Mouse (Mus musculus) neural tube, embryonic 14.5 days (tissue): ENCODE data around the gene Fam169b. TPM values are rescaled to one million over a fixed set of nuclear protein-coding genes. Genes with fewer than 3 reads are reported as not detected.

Experiments used
- ATAC-seq: fragments of 200-750 bp; cut with Nextera tagmentation; 2 replicates; pipeline ENCODE4 v1.8.0; 2017; ENCODE audit warnings: low read depth, mild to moderate bottlenecking, moderate TSS enrichment, moderate library complexity
- H3K27ac ChIP-seq: fragments of 300-500 bp; sonication (generic); 2 replicates; pipeline ENCODE4 v1.5.1; 2014; ENCODE audit warnings: low read depth, mild to moderate bottlenecking, control low read depth, low read length, moderate library complexity, mixed read lengths
- H3K27me3 ChIP-seq: fragments of 300-500 bp; sonication (generic); 2 replicates; pipeline ENCODE4 v1.6.1; 2014; ENCODE audit warnings: low read length; ENCODE audit not compliant: control insufficient read depth, insufficient read depth
- H3K36me3 ChIP-seq: fragments of 300-500 bp; sonication (generic); 2 replicates; pipeline ENCODE4 v1.6.1; 2014; ENCODE audit warnings: low read length, mixed read lengths; ENCODE audit not compliant: control insufficient read depth, insufficient read depth
- H3K4me1 ChIP-seq: fragments of 300-500 bp; sonication (generic); 2 replicates; pipeline ENCODE4 v1.6.1; 2014; ENCODE audit warnings: low read length; ENCODE audit not compliant: control insufficient read depth, insufficient read depth
- H3K4me2 ChIP-seq: fragments of 300-500 bp; sonication (generic); 2 replicates; pipeline ENCODE4 v1.6.1; 2014; ENCODE audit warnings: mild to moderate bottlenecking, low read depth, low read length, control low read depth
- H3K4me3 ChIP-seq: fragments of 300-500 bp; sonication (generic); 2 replicates; pipeline ENCODE4 v1.5.1; 2014; ENCODE audit warnings: low read depth, low read length, control low read depth, mixed read lengths
- H3K9ac ChIP-seq: fragments of 300-500 bp; sonication (generic); replicated peaks from 2 replicates; pipeline ENCODE4 v1.6.1; 2014; ENCODE audit warnings: low read depth, mild to moderate bottlenecking, control low read depth, low read length, mixed read lengths
- H3K9me3 ChIP-seq: fragments of 300-500 bp; sonication (generic); 2 replicates; pipeline ENCODE4 v1.6.1; 2016; ENCODE audit warnings: low read length; ENCODE audit not compliant: control insufficient read depth
- WGBS: fragments of 180-500 bp; shearing (Covaris S2); extraction: QIAGEN DNeasy Blood & Tissue Kit; methylation state at CpG from one replicate; pipeline ENCODE4 v1.1.7; 2014; 5-methylcytosine and 5-hydroxymethylcytosine counted together
- polyA plus RNA-seq: library from polyadenylated mRNA; unstranded; fragments of >200 nt; fragmentation: Nextera tagmentation; extraction: Ambion mirVana; gene quantifications from 2 replicates; pipeline ENCODE4 v1.2.1, GENCODE M21; 2014

Fam169b gene
- polyA plus RNA-seq, 1 experiment from 2014 or later = not detected

- H3K9me3 ChIP-seq = no peaks in the 10 kb centered on the region
- no peak overlapping the region for H3K27ac ChIP-seq
- no peak overlapping the region for H3K9ac ChIP-seq
- no peak overlapping the region for H3K4me3 ChIP-seq
- 85% methylated on average over 8 of the region's 8 CpGs for WGBS
- H3K27me3 ChIP-seq = no peaks in the 10 kb centered on the region
- no peak overlapping the region for H3K4me2 ChIP-seq
- no peaks in the 10 kb centered on the region for H3K4me1 ChIP-seq
- H3K36me3 ChIP-seq = no peaks in the 10 kb centered on the region
- ATAC-seq = no peak
Measured at GRCm38 (mm10) chr7:68337080-68337781, 63.6 kb downstream of the Fam169b start.

GRCm38 (mm10) chr7:68338680-68339079 is 65.0 kb downstream of the Fam169b start:
- Histone ChIP-seq H3K4me3 (no peak overlapping the region), H3K9ac (no peak overlapping the region), H3K4me1 (no peaks in the 10 kb centered on the region), H3K36me3 (no peaks in the 10 kb centered on the region), H3K27me3 (no peaks in the 10 kb centered on the region), H3K27ac (no peak overlapping the region), H3K9me3 (no peaks in the 10 kb centered on the region), H3K4me2 (no peak overlapping the region)
- ATAC-seq = no peak
- WGBS = 49% methylated on average over 6 of the region's 6 CpGs

- Histone ChIP-seq H3K4me1 (no peaks in the 10 kb centered on the region), H3K27ac (no peak overlapping the region), H3K27me3 (no peaks in the 10 kb centered on the region), H3K4me2 (no peak overlapping the region), H3K9me3 (no peaks in the 10 kb centered on the region), H3K36me3 (no peaks in the 10 kb centered on the region), H3K4me3 (no peak overlapping the region), H3K9ac (no peak overlapping the region)
- no peak for ATAC-seq
- 53% methylated on average over 5 of the region's 5 CpGs for WGBS
Measured at GRCm38 (mm10) chr7:68344561-68344960, 70.9 kb downstream of the Fam169b start.

- no peak overlapping the region for H3K27ac ChIP-seq
- no peak for ATAC-seq
- no peaks in the 10 kb centered on the region for H3K4me1 ChIP-seq
- no peak overlapping the region for H3K4me3 ChIP-seq
- H3K27me3 ChIP-seq = no peaks in the 10 kb centered on the region
- no peak overlapping the region for H3K4me2 ChIP-seq
- H3K9me3 ChIP-seq = no peaks in the 10 kb centered on the region
- WGBS = 86% methylated on average over 10 of the region's 10 CpGs
- H3K36me3 ChIP-seq = no peaks in the 10 kb centered on the region
- H3K9ac ChIP-seq = no peak overlapping the region
Measured at GRCm38 (mm10) chr7:68345963-68346362, 72.3 kb downstream of the Fam169b start.

- H3K36me3 ChIP-seq = no peaks in the 10 kb centered on the region
- no peak overlapping the region for H3K4me3 ChIP-seq
- no peak overlapping the region for H3K27ac ChIP-seq
- H3K9ac ChIP-seq = no peak overlapping the region
- WGBS = 73% methylated on average over 11 of the region's 11 CpGs
- no peaks in the 10 kb centered on the region for H3K9me3 ChIP-seq
- ATAC-seq = no peak
- H3K27me3 ChIP-seq = no peaks in the 10 kb centered on the region
- no peak overlapping the region for H3K4me2 ChIP-seq
- no peaks in the 10 kb centered on the region for H3K4me1 ChIP-seq
Measured at GRCm38 (mm10) chr7:68355325-68356076, 81.9 kb downstream of the Fam169b start.

DNA sequence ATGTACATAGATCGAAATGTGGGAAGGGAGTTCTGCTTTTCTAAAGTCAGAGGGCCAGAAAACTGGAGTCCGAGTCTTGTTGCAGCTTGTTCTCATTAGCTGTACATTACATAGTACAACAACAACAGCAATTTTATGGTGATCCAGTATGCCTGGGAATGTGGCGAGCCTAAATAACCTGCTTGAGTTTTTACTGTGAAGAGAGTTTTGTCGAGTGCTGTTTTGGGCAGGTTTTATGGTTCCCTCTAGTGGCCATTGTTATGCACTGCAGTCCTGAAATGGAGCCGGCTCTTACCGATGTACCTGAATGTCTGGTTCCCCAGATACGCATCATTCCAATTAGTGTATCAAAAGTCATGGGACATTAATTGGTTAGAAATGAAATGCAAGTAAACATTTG is 83.8 kb downstream of the Fam169b start:
- no peaks in the 10 kb centered on the region for H3K36me3 ChIP-seq
- H3K27me3 ChIP-seq = no peaks in the 10 kb centered on the region
- 23% methylated on average over 7 of the region's 7 CpGs for WGBS
- no peak overlapping the region for H3K27ac ChIP-seq
- no peak overlapping the region for H3K9ac ChIP-seq
- H3K4me3 ChIP-seq = no peak overlapping the region
- H3K4me2 ChIP-seq = no peak overlapping the region
- no peaks in the 10 kb centered on the region for H3K9me3 ChIP-seq
- ATAC-seq = no peak
- no peaks in the 10 kb centered on the region for H3K4me1 ChIP-seq

- Histone ChIP-seq H3K27ac (no peak overlapping the region), H3K36me3 (no peaks in the 10 kb centered on the region), H3K4me2 (no peak overlapping the region), H3K9ac (no peak overlapping the region), H3K4me1 (no peaks in the 10 kb centered on the region), H3K4me3 (no peak overlapping the region), H3K27me3 (no peaks in the 10 kb centered on the region), H3K9me3 (no peaks in the 10 kb centered on the region)
- WGBS = 73% methylated on average over 7 of the region's 7 CpGs
- ATAC-seq = no peak
Measured at GRCm38 (mm10) chr7:68362609-68363008, 89.0 kb downstream of the Fam169b start.

DNA sequence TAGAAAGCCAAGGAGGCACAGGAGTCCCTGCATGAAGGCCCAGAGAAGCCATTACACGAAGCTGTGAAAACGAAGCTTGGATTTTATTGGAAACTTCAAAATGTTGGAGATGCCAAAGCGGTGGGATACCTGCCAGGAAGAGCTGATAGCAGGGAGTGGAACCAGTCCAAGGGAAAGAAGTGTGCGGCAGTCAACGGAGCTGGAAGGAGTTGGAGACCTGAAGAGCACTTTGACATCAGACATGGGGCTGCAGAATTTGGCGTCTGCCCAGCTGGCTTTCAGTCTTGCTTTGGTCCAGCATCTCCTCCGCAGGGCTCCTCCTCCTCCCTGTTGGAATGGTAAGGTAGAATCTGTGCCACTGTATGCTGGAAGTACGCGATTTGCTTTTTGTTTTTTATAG is 92.1 kb downstream of the Fam169b start:
- Histone ChIP-seq H3K4me3 (no peak overlapping the region), H3K4me2 (no peak overlapping the region), H3K9ac (no peak overlapping the region), H3K27ac (no peak overlapping the region), H3K9me3 (no peaks in the 10 kb centered on the region), H3K4me1 (no peaks in the 10 kb centered on the region), H3K36me3 (no peaks in the 10 kb centered on the region), H3K27me3 (0 out of 2 replicates have a peak, but pooled peaks cover 2% of the 10 kb centered on the region)
- 87% methylated on average over 9 of the region's 9 CpGs for WGBS
- ATAC-seq = no peak

GRCm38 (mm10) chr7:68368948-68369347 is 95.3 kb downstream of the Fam169b start:
- WGBS = 89% methylated on average over 12 of the region's 12 CpGs
- no peak for ATAC-seq
- H3K36me3 ChIP-seq = no peaks in the 10 kb centered on the region
- no peak overlapping the region for H3K27ac ChIP-seq
- H3K9ac ChIP-seq = no peak overlapping the region
- no peak overlapping the region for H3K4me3 ChIP-seq
- H3K4me1 ChIP-seq = no peaks in the 10 kb centered on the region
- H3K4me2 ChIP-seq = no peak overlapping the region
- peaks cover 22% of the 10 kb centered on the region; the same call in 1 of the 2 replicates for H3K27me3 ChIP-seq
- H3K9me3 ChIP-seq = no peaks in the 10 kb centered on the region
